Mouse (Mus musculus) erythroblast, adult 5-6 weeks (primary cell): Measurements from ENCODE around the gene Taok3. TPM values are rescaled to one million over a fixed set of nuclear protein-coding genes. Genes with fewer than 3 reads are reported as not detected.
A peak's percentile ranks its signal among the peaks of the same experiment; 100 is the strongest.

Experiments
- ATAC-seq: replicated peaks from 2 replicates; pipeline ENCODE4 v1.8.0; 2016; ENCODE audit warnings: moderate number of reproducible peaks, mild to moderate bottlenecking, moderate TSS enrichment, inconsistent platforms; ENCODE audit not compliant: poor library complexity, low FRiP score, severe bottlenecking
- total RNA-seq, 2 experiments: library from RNA; stranded (forward) in 1 of 2; stranded (reverse) in 1 of 2; fragments of 150-400 nt in 1 of 2; fragments of 200-764, 138-1000 nt in 1 of 2; gene quantifications; 2 replicates each; pipeline versions ENCODE4 v1.2.3 to v1.2.4; 2015 to 2017; ENCODE audit warnings: low replicate concordance in 2 of 2

The Taok3 gene
- total RNA-seq (2015; ENCODE audit: low replicate concordance) = 28.4 and 30.1 TPM in 2 replicates
- total RNA-seq (2017; ENCODE audit: low replicate concordance) = 32.5 and 43.4 TPM in 2 replicates

DNA sequence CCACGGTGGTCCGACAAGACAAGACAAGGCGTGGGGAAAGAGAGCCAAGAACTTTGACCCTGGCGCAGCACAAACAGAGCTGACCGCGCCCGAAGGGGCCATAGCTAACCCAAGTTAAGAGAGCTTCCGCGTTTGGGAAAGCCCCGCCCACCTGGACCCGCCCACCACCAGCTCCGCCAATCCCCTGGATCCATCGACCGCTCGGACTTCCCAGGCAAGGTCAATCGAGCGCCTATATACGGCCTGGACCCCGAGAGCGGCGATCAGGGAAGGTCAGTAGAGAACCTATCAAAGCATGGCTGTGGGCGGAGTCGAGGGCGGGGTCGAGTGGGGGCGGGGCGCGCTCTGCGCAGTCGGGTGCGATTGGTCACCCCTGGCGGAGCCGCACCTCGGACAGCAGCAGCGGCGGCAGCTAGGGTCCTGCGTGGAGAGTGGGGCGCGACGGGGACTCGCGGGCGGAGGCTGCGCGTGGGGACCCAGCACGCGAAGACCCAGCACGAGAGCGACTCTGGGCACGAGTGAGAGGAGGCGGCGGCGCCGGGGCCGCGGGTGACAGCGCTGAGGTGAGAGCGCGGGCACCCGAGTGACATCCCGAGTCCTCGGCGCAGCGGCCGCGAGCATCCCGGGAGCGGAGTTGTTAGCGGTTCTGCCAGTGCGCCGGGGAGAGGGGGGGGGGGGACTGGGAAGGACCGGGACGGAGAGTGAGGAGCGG, at the start of gene Taok3:
TSS of gene Taok3 (plus strand) at position 353 of the 712 bp plus-strand sequence.
- peak; percentile 71 for ATAC-seq

DNA sequence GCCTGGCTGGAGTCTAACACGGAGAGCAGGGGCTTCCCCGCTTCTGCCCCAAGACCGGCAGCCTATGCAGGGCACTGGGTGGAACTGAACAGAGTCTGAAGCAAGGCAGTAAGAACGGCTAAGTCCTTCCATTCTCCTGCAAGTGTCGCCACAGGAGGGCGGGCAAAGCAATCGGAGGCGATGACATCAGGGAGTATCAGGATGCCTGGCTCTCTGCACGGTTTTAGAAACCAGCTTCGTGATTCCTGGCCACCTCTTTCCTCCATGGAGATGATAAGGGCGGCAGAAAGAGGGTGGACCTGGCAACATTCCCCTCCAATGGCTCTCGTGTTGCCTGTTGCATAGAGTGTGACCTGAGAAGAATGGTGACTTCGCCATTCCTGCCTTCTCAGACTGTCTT, 32.2 kb upstream of the Taok3 start:
- no peak for ATAC-seq

DNA sequence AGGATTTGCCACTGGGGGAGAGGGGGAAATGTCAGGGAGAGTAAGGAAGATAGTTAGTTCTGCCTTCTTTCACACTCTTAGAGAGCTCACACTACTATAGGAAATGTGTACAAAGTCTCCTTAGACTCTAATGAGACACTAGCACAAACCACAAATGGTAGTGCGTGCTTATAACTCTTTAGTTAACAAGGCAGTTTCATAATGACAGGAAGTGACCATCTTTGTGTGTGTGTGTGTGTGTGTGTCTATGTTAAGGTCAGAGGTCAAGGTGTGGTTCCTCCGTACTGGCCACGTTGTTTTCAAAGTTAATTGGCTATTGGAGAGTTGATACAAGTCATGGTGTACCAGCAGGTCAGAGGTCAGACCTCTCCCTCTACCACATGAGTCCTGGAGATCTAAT, 30.8 kb upstream of the Taok3 start:
- no peak for ATAC-seq

DNA sequence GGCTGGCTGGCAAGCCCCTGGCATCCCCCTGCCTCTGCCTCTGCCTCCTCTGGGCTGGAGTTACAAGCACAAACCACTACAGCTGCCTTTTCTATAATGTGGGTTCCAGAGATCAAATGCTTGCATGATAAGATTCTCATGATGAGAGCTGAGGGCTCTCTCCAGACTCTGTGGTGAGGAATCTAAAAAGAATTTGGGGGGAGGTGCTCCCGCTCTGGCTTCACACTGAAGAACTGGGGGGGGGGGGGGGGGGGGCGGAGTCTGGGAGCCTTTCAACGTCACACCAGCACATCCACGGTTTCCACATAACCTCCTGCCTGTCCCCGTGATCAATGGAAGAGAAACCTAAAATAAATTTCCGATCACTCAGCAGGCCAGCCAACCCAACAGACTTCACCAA, 30.1 kb upstream of the Taok3 start:
- ATAC-seq = no peak

- no peak for ATAC-seq
Measured at GRCm38 (mm10) chr5:117094431-117094830, 25.5 kb upstream of the Taok3 start.

DNA sequence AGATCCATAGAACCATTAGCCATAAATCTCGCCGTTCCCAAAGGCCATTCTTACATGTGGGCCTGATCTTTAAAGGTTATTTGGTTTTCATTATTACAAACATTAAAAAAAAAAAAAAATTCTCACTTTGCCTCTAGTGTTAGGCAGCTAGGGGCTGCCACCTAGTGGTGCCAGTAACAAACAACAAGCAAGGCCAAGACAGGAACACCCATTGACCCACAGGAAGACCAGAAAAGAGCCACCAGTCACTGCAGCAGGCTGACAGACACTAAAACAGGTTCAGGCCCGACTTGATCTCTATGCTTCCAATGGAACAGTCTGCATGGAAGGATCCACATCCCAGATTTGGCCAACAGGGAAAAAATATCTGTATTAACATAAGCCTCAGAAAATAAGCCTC, 23.2 kb upstream of the Taok3 start:
- peak; percentile 69 for ATAC-seq

- ATAC-seq = no peak
Measured at GRCm38 (mm10) chr5:117099008-117099407, 20.9 kb upstream of the Taok3 start.

DNA sequence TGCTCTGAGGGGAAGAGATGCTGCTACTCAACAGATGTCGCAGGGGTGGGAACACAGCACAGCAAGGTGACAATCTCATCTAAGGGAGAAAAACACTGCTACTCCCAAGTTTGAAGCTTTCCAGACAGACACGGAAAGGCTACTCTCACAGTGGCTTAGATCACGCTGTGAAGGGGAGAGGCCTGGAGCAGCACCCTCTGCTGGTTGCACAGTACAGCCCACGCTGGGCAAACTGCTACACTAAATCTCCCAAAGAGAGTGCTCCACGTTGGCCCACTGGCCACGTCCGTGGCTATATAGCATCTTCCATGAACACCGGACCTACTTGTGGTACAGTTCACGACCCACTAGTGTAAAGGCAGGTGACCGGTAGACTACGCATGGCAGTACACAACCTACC, 20.2 kb upstream of the Taok3 start:
- no peak for ATAC-seq

- ATAC-seq = no peak
Measured at GRCm38 (mm10) chr5:117103194-117103929, 16.6 kb upstream of the Taok3 start.

GRCm38 (mm10) chr5:117104329-117104728, 15.6 kb upstream of the Taok3 start:
- ATAC-seq = no peak

DNA sequence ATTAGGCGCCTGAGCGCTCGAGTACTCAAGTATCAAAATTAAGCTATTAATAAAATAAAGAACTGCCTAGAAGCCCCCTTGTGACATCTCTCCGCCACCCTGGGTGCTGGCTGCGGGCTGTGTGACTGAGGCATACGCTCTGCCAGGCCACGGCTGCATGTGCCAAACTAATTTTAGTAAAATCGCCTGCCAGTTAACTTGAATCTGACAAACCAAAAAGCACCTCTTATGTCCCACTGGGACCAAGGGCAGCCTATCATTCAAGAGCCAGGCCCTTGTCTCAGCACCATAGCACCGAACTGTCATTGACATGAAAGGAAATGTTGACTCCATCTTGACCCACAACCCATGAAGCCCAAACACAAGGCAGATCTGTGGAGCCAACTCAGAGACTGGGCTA, 14.2 kb upstream of the Taok3 start:
- ATAC-seq = no peak

DNA sequence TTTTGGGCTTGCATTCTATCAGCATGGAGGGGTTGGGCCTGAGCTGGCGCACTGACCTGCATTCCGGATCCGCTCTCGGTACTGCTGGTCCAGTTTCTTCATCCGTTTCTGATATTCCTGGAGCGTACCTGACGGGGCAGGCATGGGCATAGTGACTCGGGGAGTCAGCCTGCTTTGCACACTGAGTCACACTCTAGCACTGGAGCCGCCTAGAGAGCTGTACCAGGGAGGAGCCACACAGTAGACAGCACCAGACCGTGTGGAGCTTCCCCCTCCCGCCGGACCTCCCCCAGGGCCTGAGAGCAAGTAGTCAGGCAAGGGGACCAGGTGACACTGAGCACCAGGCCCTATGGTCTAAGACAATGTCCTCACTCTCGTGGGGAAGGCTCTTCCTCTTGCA, 11.6 kb upstream of the Taok3 start:
- no peak for ATAC-seq

DNA sequence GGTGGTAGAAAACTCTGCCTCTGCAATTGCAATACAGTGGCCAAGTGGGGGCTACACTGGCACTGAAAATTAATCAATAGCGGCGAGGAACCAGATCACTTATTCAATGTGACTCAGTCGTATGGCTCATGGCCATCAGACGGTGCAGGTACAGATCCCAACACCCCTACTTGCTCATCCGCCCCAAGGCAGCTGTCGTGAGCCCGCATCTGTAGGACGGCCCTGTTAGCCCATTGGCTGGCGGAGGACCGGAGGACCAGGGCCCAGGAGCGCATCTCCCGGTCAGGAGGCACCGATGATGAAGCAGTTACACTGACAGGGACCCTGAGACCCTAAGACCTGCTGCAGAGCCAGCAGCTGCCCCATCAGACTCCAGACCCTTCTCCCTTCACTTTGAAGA, 11.2 kb upstream of the Taok3 start:
- ATAC-seq = no peak

- no peak for ATAC-seq
Measured at GRCm38 (mm10) chr5:117109522-117109921, 10.4 kb upstream of the Taok3 start.

- no peak for ATAC-seq
Measured at GRCm38 (mm10) chr5:117111064-117111773, 8.7 kb upstream of the Taok3 start.

DNA sequence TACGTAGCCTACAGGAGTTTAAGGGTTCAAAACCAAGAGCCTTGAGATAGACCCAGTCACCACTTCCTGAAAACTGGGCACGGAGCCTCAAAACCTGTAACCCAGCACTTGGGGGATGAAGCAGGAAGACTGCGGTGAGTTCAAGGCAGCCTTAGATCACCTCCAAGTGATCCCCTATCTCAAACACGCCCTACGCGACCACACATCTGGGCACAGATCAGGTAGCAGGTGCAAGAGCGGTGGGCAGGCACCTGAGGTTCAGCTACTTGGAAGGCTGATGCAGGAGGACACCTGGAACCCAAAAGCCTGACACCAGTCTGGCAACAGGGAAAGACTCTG, 8.2 kb upstream of the Taok3 start:
- no peak for ATAC-seq

GRCm38 (mm10) chr5:117113330-117113729, 6.6 kb upstream of the Taok3 start:
- no peak for ATAC-seq

GRCm38 (mm10) chr5:117114581-117115192, 5.2 kb upstream of the Taok3 start:
- ATAC-seq = peak; percentile 42

GRCm38 (mm10) chr5:117115193-117115767, 4.6 kb upstream of the Taok3 start:
- ATAC-seq = peak; percentile 15

- ATAC-seq = peak; percentile 60
Measured at GRCm38 (mm10) chr5:117115836-117116366, 4.0 kb upstream of the Taok3 start, which contains the start of gene Suds3. Gene Suds3 (minus strand): TSS chr5:117116113.
